Mouse (Mus musculus) midbrain, embryonic 15.5 days (tissue): ENCODE results near the gene Ang4. TPM values are rescaled to one million over a fixed set of nuclear protein-coding genes. Genes with fewer than 3 reads are reported as not detected.
"Not testable (repeated sequence)": the region's sequence is repeated elsewhere in the genome, so short reads cannot be mapped to it uniquely, and the experiment has no call there.

Experiments
- ATAC-seq: fragments of 200-750 bp; cut with Nextera tagmentation; replicated peaks from 2 replicates; pipeline ENCODE4 v1.8.0; 2017; ENCODE audit warnings: moderate TSS enrichment
- H3K27ac ChIP-seq: fragments of 300-500 bp; sonication (generic); 2 replicates; pipeline ENCODE4 v1.5.1; 2015; ENCODE audit warnings: mild to moderate bottlenecking, inconsistent platforms
- H3K27me3 ChIP-seq: fragments of 300-500 bp; sonication (generic); replicated peaks from 2 replicates; pipeline ENCODE4 v1.6.1; 2015; ENCODE audit warnings: inconsistent platforms
- H3K36me3 ChIP-seq: fragments of 300-500 bp; sonication (generic); replicated peaks from 2 replicates; pipeline ENCODE4 v1.6.1; 2015; ENCODE audit warnings: inconsistent platforms
- H3K4me1 ChIP-seq: fragments of 300-500 bp; sonication (generic); 2 replicates; pipeline ENCODE4 v1.6.1; 2015; ENCODE audit warnings: inconsistent platforms
- H3K4me2 ChIP-seq: fragments of 300-500 bp; sonication (generic); 2 replicates; pipeline ENCODE4 v1.6.1; 2015; ENCODE audit warnings: inconsistent platforms, mild to moderate bottlenecking, moderate library complexity
- H3K4me3 ChIP-seq: fragments of 300-500 bp; sonication (generic); 2 replicates; pipeline ENCODE4 v1.5.1; 2015; ENCODE audit warnings: mild to moderate bottlenecking, inconsistent platforms
- H3K9ac ChIP-seq: fragments of 300-500 bp; sonication (generic); 2 replicates; pipeline ENCODE4 v1.6.1; 2015; ENCODE audit warnings: mild to moderate bottlenecking, inconsistent platforms
- H3K9me3 ChIP-seq: fragments of 300-500 bp; sonication (generic); 2 replicates; pipeline ENCODE4 v1.6.1; 2016; ENCODE audit warnings: inconsistent platforms
- WGBS: fragments of 180-500 bp; shearing (Covaris S2); methylation state at CpG from one replicate; pipeline ENCODE4 v1.1.7; 2015; ENCODE audit warnings: mixed read lengths; 5-methylcytosine and 5-hydroxymethylcytosine counted together
- polyA plus RNA-seq: library from polyadenylated mRNA; unstranded; fragments of >200 nt; fragmentation: Nextera tagmentation; extraction: Ambion mirVana; gene quantifications from 2 replicates; pipeline ENCODE4 v1.2.1, GENCODE M21; 2015

Ang4 gene
- polyA plus RNA-seq: not detected in 2 replicates

DNA sequence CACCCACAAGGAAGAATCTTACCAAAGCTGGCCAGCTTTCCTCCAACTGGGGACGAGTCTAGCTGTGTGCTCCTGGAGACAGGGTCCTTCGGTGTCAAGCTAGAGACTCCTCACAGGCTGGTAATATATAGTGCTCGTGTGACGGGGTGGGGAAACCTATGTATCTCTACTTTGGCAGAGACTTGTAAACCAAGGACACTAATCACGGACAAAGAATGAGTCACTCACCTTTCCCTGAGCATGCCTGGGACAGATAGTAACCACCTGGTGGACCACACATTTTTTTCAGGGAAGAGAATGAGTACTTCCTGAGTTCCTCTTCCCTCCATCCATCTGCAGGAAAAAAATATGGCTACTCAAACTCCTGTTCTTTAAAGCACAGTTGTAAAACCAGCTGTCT is at the start of gene Ang4:
Gene Ang4, minus strand, starts transcription at position 101 of the 400 bp plus-strand sequence.
- Histone ChIP-seq H3K4me3 (no peak within 1 kb of the TSS), H3K36me3 (no peaks in the 10 kb centered on the region), H3K9me3 (no peaks in the 10 kb centered on the region), H3K27ac (no peak within 1 kb of the TSS), H3K27me3 (no peaks in the 10 kb centered on the region), H3K4me1 (no peaks in the 10 kb centered on the region), H3K4me2 (no peak within 1 kb of the TSS), H3K9ac (no peak within 1 kb of the TSS)
- ATAC-seq: no peak
- WGBS: 82% methylated on average over 5 of the region's 5 CpGs

DNA sequence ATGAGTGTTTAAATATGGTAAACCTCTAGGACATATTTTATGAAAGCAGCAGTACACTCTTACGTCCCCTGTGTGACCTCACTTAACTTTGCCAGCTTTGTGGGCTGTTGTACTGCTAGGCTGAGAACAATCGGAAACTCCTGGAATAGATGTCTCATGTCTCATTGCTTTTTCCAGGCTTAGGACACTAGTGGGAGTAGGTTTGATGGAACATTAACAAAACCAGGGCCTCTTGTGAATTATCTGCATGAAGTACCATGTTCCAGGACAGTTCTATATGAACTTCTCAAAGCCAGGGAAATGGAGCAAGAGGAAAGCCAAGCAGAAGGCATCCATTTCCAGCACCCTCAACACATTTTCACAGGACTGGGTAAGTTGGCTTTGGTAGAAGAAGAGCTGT is 26.4 kb upstream of the Ang4 start, which contains the start of gene AY358078:
Gene AY358078, plus strand, starts transcription at position 301 of the 400 bp plus-strand sequence.
- Histone ChIP-seq H3K4me3 (no peak within 1 kb of the TSS), H3K9me3 (no peaks in the 10 kb centered on the region), H3K27ac (no peak within 1 kb of the TSS), H3K9ac (no peak within 1 kb of the TSS), H3K36me3 (no peaks in the 10 kb centered on the region), H3K4me2 (no peak within 1 kb of the TSS), H3K27me3 (no peaks in the 10 kb centered on the region), H3K4me1 (no peaks in the 10 kb centered on the region)
- no peak for ATAC-seq
- 94% methylated on average over 2 of the region's 2 CpGs for WGBS

DNA sequence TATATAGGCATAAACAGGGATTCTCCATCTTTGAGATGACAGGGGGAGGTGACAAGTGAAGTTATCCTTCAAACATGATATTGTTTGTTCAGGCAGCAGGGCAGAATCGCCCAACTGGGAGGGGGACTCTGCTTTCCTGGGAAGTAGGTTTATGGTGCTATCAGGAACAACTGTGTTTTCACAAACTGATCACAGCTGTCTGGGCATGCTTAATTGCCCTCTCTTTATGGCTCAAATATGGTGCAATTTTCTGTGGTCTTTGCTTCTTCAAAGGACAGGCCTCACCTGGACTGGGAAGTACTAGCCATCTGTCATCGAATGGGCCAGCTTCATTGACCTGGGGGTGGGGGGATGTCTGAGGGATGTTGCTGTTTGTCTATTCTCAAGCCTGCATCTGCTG is 20.7 kb upstream of the Ang4 start:
- no peaks in the 10 kb centered on the region for H3K4me1 ChIP-seq
- no peaks in the 10 kb centered on the region for H3K27me3 ChIP-seq
- H3K9ac ChIP-seq: no peak overlapping the region
- no peak for ATAC-seq
- H3K4me3 ChIP-seq: no peak overlapping the region
- no peak overlapping the region for H3K4me2 ChIP-seq
- WGBS: 75% methylated on average over 2 of the region's 2 CpGs
- no peaks in the 10 kb centered on the region for H3K9me3 ChIP-seq
- no peak overlapping the region for H3K27ac ChIP-seq
- no peaks in the 10 kb centered on the region for H3K36me3 ChIP-seq

DNA sequence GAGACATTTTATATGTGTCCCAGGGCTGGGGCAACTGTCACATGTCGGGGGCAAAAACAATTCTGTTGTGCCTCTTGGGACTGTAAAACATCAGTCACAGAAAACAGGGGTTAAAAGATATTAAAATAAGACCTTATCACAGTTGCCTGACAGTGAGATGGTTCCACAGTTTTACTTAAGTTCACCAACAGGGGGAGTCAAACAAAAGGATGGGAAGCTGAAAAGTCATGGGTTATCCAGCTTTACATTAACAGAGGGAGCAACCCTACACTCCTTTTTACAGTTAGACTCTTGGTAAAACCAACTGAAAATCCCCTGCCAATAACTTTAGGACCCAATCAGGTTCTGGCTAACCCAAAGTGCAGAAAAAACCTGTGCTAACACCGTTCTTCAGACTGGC is 15.8 kb upstream of the Ang4 start:
- Histone ChIP-seq H3K9me3 (no peaks in the 10 kb centered on the region), H3K4me3 (no peak overlapping the region), H3K9ac (no peak overlapping the region), H3K27ac (no peak overlapping the region), H3K36me3 (no peaks in the 10 kb centered on the region), H3K27me3 (no peaks in the 10 kb centered on the region), H3K4me1 (no peaks in the 10 kb centered on the region), H3K4me2 (no peak overlapping the region)
- ATAC-seq: no peak
- 84% methylated on average over 2 of the region's 2 CpGs for WGBS

DNA sequence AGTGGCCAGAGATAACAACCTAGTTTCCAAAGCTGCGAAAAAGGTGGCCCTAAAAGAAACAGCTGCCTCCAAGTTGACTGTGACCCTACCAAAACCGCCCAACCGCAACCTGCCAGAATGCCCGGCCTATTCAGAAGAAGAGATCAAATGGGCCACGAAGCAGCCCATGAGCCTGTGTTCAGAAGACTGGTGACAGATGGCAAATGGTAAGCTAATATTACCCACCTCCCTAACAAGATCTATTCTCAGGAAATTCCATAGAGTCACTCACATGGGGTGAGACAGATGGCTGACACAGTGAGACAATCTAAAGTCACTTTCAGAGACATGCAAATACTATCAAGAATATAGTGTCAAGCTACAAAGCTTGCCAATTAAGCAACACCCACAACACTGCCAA is 13.7 kb upstream of the Ang4 start:
- WGBS: 68% methylated on average over 5 of the region's 5 CpGs
- no peak overlapping the region for H3K27ac ChIP-seq
- no peak for ATAC-seq

DNA sequence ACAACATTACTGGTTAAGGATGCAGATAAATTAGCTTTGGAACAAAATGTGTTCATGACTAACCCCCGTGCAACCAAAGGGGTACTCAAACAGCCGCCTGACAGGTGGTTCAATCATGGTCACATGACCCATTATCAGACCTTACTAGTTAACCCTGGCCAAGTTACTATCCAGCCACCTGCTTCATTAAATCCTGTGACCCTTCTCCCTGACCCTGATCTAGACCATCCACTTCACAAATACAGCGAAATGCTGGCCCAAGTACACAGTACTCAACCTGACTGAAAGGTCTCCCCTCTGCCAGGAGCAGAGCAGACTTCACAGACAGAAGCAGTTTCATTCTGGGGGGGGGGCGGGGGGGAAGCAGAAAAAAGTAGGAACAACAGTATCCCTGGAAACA is 12.9 kb upstream of the Ang4 start:
- Histone ChIP-seq H3K9me3 (no peaks in the 10 kb centered on the region), H3K36me3 (no peaks in the 10 kb centered on the region), H3K4me3 (no peak overlapping the region), H3K27me3 (no peaks in the 10 kb centered on the region), H3K4me1 (no peaks in the 10 kb centered on the region), H3K27ac (no peak overlapping the region), H3K9ac (no peak overlapping the region), H3K4me2 (no peak overlapping the region)
- no peak for ATAC-seq
- WGBS: 71% methylated on average over 4 of the region's 4 CpGs

More for the DNA sequence above, 13.7 kb upstream of the Ang4 start:
- Histone ChIP-seq H3K4me1 (no peaks in the 10 kb centered on the region), H3K9me3 (no peaks in the 10 kb centered on the region), H3K4me2 (no peak overlapping the region), H3K9ac (no peak overlapping the region), H3K4me3 (no peak overlapping the region), H3K36me3 (no peaks in the 10 kb centered on the region), H3K27me3 (no peaks in the 10 kb centered on the region)

DNA sequence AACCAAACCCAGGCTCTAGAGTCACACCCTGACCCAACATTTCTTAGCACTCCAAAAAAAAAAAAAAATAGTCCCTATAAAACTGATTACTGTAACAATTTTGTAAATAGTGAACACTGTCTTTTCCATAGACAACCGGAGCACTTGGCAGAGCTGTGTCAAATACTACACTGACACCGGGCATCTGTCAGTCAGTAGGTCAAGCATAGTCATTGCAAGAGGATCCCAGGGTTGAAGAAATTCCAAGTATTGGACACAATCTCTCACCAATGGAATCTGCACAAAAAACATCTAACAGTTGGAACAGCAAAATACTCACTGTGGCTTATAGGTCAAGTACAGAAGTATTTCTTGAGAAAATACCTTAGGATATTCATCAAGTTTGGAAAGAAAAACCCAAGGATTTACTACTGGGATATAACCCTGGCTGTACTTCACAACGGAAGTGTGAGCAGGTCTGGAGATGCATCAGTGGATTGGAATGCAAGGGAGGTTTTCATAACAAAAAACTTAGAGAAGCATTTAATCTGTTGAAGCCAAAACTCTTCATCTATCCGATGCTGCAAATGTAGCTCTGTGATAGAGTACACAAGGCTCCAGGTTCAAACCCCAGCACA is 5.6 kb upstream of the Ang4 start:
- H3K9me3 ChIP-seq: no peaks in the 10 kb centered on the region
- WGBS: 81% methylated on average over 4 of the region's 4 CpGs
- H3K36me3 ChIP-seq: no peaks in the 10 kb centered on the region
- ATAC-seq: no peak
- no peaks in the 10 kb centered on the region for H3K27me3 ChIP-seq
- H3K27ac ChIP-seq: no peak overlapping the region
- no peak overlapping the region for H3K4me2 ChIP-seq
- H3K4me1 ChIP-seq: no peaks in the 10 kb centered on the region
- H3K9ac ChIP-seq: no peak overlapping the region
- no peak overlapping the region for H3K4me3 ChIP-seq

DNA sequence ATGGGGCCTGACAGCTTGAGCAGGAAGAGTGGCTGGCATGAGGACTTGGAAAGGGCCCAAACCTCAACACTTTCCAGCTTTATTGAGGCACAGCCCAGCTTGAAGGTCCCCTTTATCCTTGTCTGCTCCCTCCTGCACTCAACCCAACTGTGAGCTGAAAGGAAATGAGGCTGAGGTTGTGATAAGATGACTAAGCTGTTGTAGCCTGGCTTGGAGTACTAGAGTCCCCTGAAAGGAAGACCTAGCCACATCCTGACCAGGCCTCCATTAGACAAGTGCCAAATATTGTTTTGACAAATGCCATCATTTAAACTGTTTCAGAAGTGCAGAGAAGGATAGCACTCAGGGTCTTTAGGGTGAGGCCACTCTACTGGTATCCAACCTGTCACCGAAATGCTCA is 4.4 kb upstream of the Ang4 start:
- Histone ChIP-seq H3K9me3 (no peaks in the 10 kb centered on the region), H3K9ac (no peak overlapping the region), H3K36me3 (no peaks in the 10 kb centered on the region), H3K27ac (no peak overlapping the region), H3K4me1 (no peaks in the 10 kb centered on the region), H3K4me3 (no peak overlapping the region), H3K4me2 (no peak overlapping the region), H3K27me3 (no peaks in the 10 kb centered on the region)
- 97% methylated on average over 1 of the region's 1 CpGs for WGBS
- no peak for ATAC-seq

DNA sequence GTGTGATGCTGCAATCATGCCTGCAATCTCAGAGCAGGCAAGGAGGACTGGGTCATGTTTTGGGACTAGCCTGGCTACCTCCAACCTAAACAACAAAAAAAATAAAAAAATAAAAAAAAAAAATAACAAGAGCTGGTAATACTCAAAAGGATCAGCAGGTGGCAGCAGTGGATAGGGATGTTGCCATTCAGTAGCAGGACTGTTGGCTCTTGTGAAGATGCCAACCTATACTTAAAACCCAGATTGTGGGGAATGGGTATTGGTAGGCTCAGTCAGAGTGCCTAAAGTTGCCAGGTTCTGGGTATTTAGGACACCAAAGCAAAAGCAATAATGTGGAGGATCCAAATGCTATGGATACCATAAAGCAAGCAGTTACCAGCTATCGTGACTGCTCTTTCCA is 2.0 kb downstream of the Ang4 start:
- H3K4me3 ChIP-seq, ATAC-seq, H3K27me3 ChIP-seq, H3K4me1 ChIP-seq, H3K27ac ChIP-seq, H3K9ac ChIP-seq, H3K4me2 ChIP-seq, H3K9me3 ChIP-seq, H3K36me3 ChIP-seq: not testable (repeated sequence)
- WGBS: 90% methylated on average over 1 of the region's 1 CpGs

DNA sequence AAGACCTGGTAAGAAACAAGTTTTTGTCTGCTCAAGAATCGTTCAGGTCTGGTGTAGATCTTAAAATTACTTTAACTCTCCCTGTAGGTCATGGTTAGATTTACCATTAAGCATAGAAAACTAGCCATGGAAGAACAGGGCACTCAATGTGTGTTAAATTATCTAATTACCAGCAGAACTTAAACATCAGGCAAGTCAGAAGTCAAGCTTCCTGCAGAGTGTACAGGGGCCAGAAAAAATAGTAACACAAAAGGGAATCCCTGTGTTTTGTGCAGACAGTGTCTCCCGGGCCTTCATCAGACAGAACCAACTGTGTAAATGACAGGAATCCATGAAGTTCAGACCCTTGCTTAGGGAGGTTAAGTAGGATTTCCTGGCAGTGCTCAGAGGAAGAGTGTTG is 17.4 kb downstream of the Ang4 start:
- Histone ChIP-seq H3K27ac (no peak overlapping the region), H3K9me3 (no peaks in the 10 kb centered on the region), H3K27me3 (no peaks in the 10 kb centered on the region), H3K4me3 (no peak overlapping the region), H3K36me3 (no peaks in the 10 kb centered on the region), H3K9ac (no peak overlapping the region), H3K4me1 (no peaks in the 10 kb centered on the region), H3K4me2 (no peak overlapping the region)
- no peak for ATAC-seq
- 70% methylated on average over 2 of the region's 2 CpGs for WGBS

DNA sequence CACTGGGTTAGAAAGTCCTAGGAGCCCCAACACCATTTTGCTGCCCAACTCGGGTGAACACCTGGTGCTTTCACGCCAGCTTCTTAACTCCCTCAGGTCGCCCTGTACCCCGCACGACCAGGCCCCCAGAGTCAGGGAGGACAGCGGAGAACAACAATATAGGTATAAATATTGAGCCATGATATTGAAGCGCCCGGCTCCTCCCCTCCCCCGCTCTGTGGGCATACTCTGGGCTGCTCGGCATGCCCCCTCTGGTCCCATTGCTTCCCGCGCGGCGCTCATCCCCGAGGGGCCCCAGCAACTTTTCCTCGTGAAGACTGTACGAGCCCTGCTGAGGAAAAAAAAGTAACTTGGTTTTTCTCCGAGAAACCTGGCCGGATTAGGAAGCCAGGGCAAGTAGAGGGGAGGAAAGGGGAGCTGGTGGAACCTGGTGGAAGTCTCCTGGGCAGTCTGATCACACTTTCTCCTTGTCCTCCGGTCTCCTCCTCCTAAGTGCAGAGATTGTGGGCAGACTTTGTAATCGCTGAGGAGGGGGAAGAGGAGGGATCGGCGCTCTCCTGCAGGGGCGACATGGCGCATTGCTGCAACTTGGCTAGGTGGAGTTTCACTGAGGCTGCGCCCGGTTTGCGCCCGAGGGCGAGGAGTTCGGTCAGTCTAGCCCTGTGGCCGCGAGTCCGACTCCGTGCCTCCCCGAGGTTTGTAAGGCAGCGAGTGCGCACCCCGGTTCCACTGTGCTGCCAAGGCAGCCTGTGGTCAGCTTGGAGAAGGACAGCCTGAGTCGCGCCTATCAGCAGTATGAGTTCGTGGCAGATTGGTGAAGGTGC is 32.8 kb downstream of the Ang4 start:
- Histone ChIP-seq H3K36me3 (no peaks in the 10 kb centered on the region), H3K9ac (no peak overlapping the region), H3K4me2 (peak overlapping the region; percentile 68), H3K4me1 (peaks cover 25% of the 10 kb centered on the region), H3K27me3 (peaks cover 46% of the 10 kb centered on the region), H3K27ac (no peak overlapping the region), H3K4me3 (peak overlapping the region; percentile 34), H3K9me3 (no peaks in the 10 kb centered on the region)
- WGBS: 1% methylated on average over 42 of the region's 42 CpGs
- peak; percentile 63 for ATAC-seq

DNA sequence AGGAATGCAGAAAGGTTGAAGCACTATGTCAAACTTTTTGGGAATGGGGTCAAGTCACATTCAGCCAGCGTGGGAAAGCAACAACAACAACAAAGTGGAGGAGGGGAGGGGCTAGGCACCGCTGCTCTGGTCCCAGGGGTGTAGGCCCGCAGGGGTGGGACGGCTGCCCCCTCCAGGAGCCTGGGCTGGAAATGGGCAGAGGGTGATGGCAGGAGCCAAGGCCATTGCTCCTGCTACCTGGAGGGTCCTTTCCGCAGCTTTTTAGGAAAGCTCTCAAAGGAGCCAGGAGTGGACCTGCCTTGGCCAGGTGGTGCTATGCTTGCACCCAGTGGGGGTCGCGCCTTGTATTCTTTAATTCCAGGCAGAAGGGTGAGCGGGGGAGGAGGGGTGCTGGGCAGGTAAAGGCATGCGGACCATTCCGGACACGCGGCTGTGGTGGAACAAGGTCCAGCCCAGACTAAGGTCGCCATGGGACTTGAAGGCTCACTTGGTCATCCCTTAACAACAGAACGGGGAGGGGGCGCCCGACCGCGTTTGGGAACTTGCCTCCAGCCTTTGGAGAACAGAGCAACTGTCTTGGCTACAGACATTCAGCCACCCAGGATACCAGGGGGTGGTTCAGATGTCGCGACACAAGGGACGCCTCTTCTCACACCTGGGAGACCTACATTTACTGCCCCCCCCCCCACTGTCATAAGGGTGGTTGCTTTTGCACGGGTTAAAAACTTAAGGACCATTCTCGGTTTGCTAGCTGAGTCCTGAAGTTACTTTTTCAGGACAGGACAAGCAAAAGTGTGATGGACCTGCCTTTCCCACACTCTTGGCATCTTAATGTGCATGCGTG is 34.0 kb downstream of the Ang4 start:
- Histone ChIP-seq H3K4me3 (peak overlapping the region; percentile 31), H3K36me3 (no peaks in the 10 kb centered on the region), H3K4me1 (peaks cover 25% of the 10 kb centered on the region), H3K27me3 (peaks cover 46% of the 10 kb centered on the region), H3K9ac (no peak overlapping the region), H3K4me2 (peak overlapping the region; percentile 68), H3K9me3 (no peaks in the 10 kb centered on the region), H3K27ac (no peak overlapping the region)
- no peak for ATAC-seq
- WGBS: 2% methylated on average over 24 of the region's 24 CpGs
